Mouse (Mus musculus) spleen, postnatal 36 days (tissue): ENCODE data around the gene Zfp57.
A peak's percentile ranks its signal among the peaks of the same experiment; 100 is the strongest.

Source experiments
- DNase-seq, 2 experiments: peaks; one replicate each; pipeline ENCODE4 v3.0.0; 2022; ENCODE audit warnings: low spot score in 2 of 2, mixed read lengths in 1 of 2

The Zfp57 gene

GRCm38 (mm10) chr17:37045611-37046311 lies 44.8 kb downstream of the Zfp57 start, which contains the start of gene Gabbr1:
Gabbr1 (plus strand) TSS chr17:37045966.
- peak; percentile 61 to 69 for DNase-seq

- peak; percentile 36 to 39 for DNase-seq
Measured at GRCm38 (mm10) chr17:37046312-37047112, 45.5 kb downstream of the Zfp57 start.

- DNase-seq, result no peak
Measured at GRCm38 (mm10) chr17:37047332-37047976, 46.5 kb downstream of the Zfp57 start.

GRCm38 (mm10) chr17:37047981-37048380 lies 47.0 kb downstream of the Zfp57 start:
- DNase-seq, result no peak

- DNase-seq, result no peak
Measured at GRCm38 (mm10) chr17:37048383-37048782, 47.4 kb downstream of the Zfp57 start.

- DNase-seq, result peak; percentile 21 to 31
Measured at GRCm38 (mm10) chr17:37049570-37050310, 48.8 kb downstream of the Zfp57 start.

GRCm38 (mm10) chr17:37050399-37050798 lies 49.4 kb downstream of the Zfp57 start:
- peak; percentile 22 to 30 for DNase-seq

- no peak for DNase-seq
Measured at GRCm38 (mm10) chr17:37050876-37051275, 49.9 kb downstream of the Zfp57 start.

GRCm38 (mm10) chr17:37051745-37052144 lies 50.8 kb downstream of the Zfp57 start:
- DNase-seq, result no peak

GRCm38 (mm10) chr17:37056957-37057356 lies 56.0 kb downstream of the Zfp57 start:
- DNase-seq, result no peak
